Mouse (Mus musculus) kidney, adult 2 months (tissue): ENCODE measurements around the gene Pid1. TPM values are rescaled to one million over a fixed set of nuclear protein-coding genes. Genes with fewer than 3 reads are reported as not detected.

Experiments used
- DNase-seq: peaks from one replicate; pipeline ENCODE4 v3.0.0; 2021
- H3K27ac ChIP-seq: fragments of 200-500 bp; 2 replicates; pipeline ENCODE4 v1.5.1; 2012; ENCODE audit warnings: low read depth, low read length, control low read depth, inconsistent platforms; ENCODE audit not compliant: insufficient read depth
- H3K27me3 ChIP-seq: fragments of 200-500 bp; replicated peaks from 2 replicates; pipeline ENCODE4 v1.6.1; 2012; ENCODE audit warnings: mild to moderate bottlenecking, moderate library complexity, low read length, inconsistent platforms; ENCODE audit not compliant: control insufficient read depth, insufficient read depth
- H3K36me3 ChIP-seq: fragments of 200-500 bp; 2 replicates; pipeline ENCODE4 v1.6.1; 2012; ENCODE audit warnings: mild to moderate bottlenecking, moderate library complexity, low read length, inconsistent platforms; ENCODE audit not compliant: control insufficient read depth, insufficient read depth
- H3K4me1 ChIP-seq: fragments of 200-500 bp; 2 replicates; pipeline ENCODE4 v1.6.1; 2011; ENCODE audit warnings: low read length; ENCODE audit not compliant: control insufficient read depth, insufficient read depth
- H3K4me3 ChIP-seq: fragments of 200-500 bp; 2 replicates; pipeline ENCODE4 v1.5.1; 2011; ENCODE audit warnings: mild to moderate bottlenecking, low read depth, low read length, control low read depth; ENCODE audit not compliant: insufficient read depth
- CTCF ChIP-seq: fragments of 200-500 bp; conservative IDR thresholded peaks from 2 replicates; pipeline ENCODE4 v1.5.1; 2011; ENCODE audit warnings: low read depth, mild to moderate bottlenecking, control low read depth, low read length, moderate library complexity, mixed read lengths; ENCODE audit not compliant: insufficient read depth, insufficient read length
- POLR2A ChIP-seq: fragments of 200-500 bp; IDR thresholded peaks from one replicate; pipeline ENCODE4 v1.6.1; 2011; ENCODE audit warnings: low read depth, low read length, control low read depth
- WGBS: fragments of 180-500 bp; shearing (Covaris S2); methylation state at CpG from one replicate; pipeline ENCODE4 v1.1.7; 2018; 5-methylcytosine and 5-hydroxymethylcytosine counted together
- polyA plus RNA-seq: library from polyadenylated mRNA; depleted of rRNA; stranded (reverse); fragments of >200 nt; gene quantifications from 2 replicates; pipeline ENCODE4 v1.2.3, GENCODE M21; 2012

The Pid1 gene
- polyA plus RNA-seq, 1 experiment: 8.5 TPM

DNA sequence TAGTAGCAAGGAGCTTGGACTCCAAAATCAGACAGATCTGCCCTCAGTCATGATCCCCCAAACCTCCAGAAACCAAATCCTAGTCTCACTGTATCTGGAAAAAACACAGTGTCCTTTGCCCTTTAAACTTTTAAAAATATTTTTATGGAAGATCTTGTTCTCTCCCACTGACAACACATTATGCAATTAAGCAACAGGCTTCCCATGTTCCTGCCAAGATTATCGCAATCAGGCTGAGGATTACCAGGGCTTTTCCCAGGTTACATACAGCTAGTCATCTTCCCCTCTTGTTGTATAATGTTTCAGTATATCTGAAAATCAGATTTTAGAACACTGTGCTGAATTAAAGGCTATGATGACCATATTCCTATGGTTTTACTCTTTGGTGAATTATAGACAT, 64.3 kb downstream of the Pid1 start:
- Histone ChIP-seq H3K27ac (no peak overlapping the region), H3K4me1 (no peaks in the 10 kb centered on the region), H3K4me3 (no peak overlapping the region), H3K36me3 (no peaks in the 10 kb centered on the region), H3K27me3 (no peaks in the 10 kb centered on the region)
- WGBS: 76% methylated on average over 1 of the region's 1 CpGs
- DNase-seq: peak; percentile 18
- no peak for TF ChIP-seq POLR2A
- no peak for TF ChIP-seq CTCF

DNA sequence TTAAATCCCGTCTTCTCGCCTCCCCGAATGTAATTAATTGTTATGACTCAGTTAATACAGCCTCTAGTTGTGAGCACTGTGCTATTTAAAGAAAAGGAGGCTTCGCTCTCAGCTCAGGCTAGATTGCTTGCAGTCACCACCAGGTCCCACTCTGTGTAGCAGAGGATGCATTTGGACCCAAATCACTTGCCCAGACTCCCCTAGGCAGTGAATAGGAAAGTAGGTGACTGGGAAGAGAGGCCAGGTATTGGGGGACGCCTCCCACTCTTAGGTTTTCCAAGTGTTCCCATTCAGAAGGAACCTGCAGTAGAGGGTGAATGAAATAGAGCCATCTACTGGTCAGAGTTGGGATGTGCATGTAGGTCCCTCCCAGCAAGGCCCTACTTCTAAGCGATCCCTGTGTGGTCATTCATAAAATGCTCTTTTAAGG, 77.3 kb downstream of the Pid1 start:
- no peak overlapping the region for H3K4me3 ChIP-seq
- H3K36me3 ChIP-seq: no peaks in the 10 kb centered on the region
- DNase-seq: peak; percentile 67
- WGBS: 25% methylated on average over 6 of the region's 6 CpGs
- TF ChIP-seq POLR2A: no peak
- peak; percentile 80 for TF ChIP-seq CTCF
- H3K27ac ChIP-seq: no peak overlapping the region
- H3K4me1 ChIP-seq: no peaks in the 10 kb centered on the region
- H3K27me3 ChIP-seq: no peaks in the 10 kb centered on the region; the same call in 1 of the 2 replicates

DNA sequence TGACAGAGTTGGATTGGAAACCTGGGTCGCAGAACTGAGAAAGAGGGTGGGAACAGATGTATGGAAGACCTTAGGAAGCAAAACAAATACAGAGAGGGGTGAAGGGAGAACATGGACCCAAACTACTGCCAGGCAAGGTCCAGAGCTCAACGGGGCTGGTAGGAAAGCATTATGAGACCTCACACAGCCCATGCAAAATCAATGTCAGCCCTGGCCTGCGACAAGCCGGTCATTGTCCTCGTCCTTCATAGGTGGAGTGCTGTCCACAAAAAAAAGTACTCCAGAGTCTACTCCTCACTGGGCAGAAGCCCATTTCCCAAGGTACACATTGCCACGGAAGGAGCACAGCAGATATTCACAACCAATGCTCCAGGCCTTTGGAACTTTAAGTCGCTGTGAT, 78.4 kb downstream of the Pid1 start:
- no peaks in the 10 kb centered on the region; the same call in 1 of the 2 replicates for H3K27me3 ChIP-seq
- no peak for DNase-seq
- TF ChIP-seq POLR2A (no peak), CTCF (no peak)
- H3K4me1 ChIP-seq: no peaks in the 10 kb centered on the region
- no peak overlapping the region for H3K27ac ChIP-seq
- 89% methylated on average over 7 of the region's 7 CpGs for WGBS
- H3K36me3 ChIP-seq: no peaks in the 10 kb centered on the region
- H3K4me3 ChIP-seq: no peak overlapping the region

DNA sequence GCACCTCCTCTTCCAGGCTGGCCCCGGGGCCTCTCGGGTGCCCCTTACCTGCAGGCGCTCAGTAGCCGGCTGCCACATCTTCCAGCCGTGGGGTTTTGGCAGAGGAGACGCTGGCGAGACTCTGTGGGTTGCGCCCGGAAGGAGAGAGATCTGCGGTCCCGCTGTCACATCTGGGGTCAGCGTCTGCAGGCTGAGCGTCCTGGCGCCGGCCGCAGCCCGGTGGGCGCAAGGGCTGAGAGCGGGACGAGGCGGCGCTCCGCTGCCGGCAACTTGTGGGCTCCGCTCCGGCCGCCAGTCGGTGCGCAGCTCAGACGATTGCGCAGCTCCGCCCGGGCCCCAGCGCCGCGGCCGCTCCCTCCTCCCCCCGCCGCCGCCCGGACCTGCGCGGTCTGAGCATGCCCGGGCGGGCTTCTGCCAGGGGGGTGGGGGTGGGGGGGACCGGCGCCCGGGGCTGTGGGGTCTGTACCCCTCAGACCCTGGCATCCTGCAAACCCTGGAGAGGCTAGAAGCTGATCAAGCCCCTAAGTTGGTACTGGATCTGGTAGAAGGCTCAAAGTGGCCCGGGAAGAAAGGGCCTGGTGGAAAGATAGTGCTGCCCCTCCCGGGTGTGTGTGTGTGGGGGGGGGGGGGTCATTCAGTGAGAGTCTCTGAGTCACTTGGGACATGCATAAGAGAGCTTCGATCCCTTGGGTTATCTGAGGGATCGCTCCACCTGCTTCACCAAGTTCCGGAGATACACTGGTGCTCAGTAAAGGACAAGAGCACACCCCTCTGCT, 79.5 kb downstream of the Pid1 start:
- 4% methylated on average over 53 of the region's 53 CpGs for WGBS
- Histone ChIP-seq H3K4me1 (no peaks in the 10 kb centered on the region), H3K27me3 (no peaks in the 10 kb centered on the region; the same call in 1 of the 2 replicates), H3K27ac (no peak overlapping the region; the same call in 1 of the 2 replicates), H3K36me3 (no peaks in the 10 kb centered on the region), H3K4me3 (peak overlapping the region; percentile 66)
- TF ChIP-seq CTCF (no peak), POLR2A (no peak)
- DNase-seq: peak; percentile 46

DNA sequence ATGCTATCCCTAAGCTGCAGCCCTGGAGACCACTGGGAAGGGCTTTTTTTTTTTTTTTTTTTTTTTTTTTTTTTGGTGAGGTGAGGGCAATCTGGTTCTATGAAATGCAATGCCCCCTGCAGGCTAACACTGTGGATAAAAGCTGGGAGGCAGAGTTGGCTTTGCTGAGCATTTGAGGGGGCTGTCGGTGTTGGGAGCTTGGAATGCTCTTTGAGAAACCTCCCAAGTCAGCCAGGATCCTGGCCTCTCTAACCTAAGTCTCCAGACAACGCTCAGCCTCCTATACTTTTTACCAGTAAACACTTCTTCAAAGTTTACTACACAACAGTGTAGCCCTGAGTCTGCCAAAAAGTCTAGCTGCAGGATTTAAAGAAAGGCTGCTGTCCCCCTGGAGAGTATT, 80.9 kb downstream of the Pid1 start:
- H3K27ac ChIP-seq: no peak overlapping the region
- no peaks in the 10 kb centered on the region for H3K4me1 ChIP-seq
- peak overlapping the region; percentile 21; the same call in 1 of the 2 replicates for H3K4me3 ChIP-seq
- H3K36me3 ChIP-seq: no peaks in the 10 kb centered on the region
- TF ChIP-seq POLR2A (no peak), CTCF (peak; percentile 32; the same call in 1 of the 2 replicates)
- WGBS: 16% methylated on average over 2 of the region's 2 CpGs
- no peaks in the 10 kb centered on the region; the same call in 1 of the 2 replicates for H3K27me3 ChIP-seq
- DNase-seq: no peak

DNA sequence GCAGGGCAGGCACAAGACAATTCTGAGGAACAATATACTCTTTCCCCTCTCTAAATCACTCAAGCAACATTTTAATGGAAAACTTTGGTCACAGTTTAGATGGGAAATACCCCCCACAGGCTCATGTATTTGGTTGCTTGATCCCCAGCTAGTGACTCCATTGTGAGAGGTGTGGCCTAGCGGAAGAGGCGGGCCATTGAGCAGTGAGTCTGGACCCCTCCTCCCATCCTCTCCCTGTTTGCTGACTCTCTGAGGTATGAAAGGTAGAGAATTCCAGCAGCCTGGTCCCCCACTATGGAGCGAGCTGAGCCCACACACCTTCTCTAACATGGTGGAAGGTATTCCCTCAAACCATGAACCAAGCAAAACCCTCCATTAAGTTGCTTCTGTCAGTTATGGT, 83.8 kb downstream of the Pid1 start:
- no peaks in the 10 kb centered on the region for H3K4me1 ChIP-seq
- 96% methylated on average over 3 of the region's 3 CpGs for WGBS
- no peak overlapping the region for H3K4me3 ChIP-seq
- no peak for DNase-seq
- TF ChIP-seq POLR2A: no peak
- no peaks in the 10 kb centered on the region for H3K36me3 ChIP-seq
- H3K27ac ChIP-seq: no peak overlapping the region
- no peaks in the 10 kb centered on the region; the same call in 1 of the 2 replicates for H3K27me3 ChIP-seq

DNA sequence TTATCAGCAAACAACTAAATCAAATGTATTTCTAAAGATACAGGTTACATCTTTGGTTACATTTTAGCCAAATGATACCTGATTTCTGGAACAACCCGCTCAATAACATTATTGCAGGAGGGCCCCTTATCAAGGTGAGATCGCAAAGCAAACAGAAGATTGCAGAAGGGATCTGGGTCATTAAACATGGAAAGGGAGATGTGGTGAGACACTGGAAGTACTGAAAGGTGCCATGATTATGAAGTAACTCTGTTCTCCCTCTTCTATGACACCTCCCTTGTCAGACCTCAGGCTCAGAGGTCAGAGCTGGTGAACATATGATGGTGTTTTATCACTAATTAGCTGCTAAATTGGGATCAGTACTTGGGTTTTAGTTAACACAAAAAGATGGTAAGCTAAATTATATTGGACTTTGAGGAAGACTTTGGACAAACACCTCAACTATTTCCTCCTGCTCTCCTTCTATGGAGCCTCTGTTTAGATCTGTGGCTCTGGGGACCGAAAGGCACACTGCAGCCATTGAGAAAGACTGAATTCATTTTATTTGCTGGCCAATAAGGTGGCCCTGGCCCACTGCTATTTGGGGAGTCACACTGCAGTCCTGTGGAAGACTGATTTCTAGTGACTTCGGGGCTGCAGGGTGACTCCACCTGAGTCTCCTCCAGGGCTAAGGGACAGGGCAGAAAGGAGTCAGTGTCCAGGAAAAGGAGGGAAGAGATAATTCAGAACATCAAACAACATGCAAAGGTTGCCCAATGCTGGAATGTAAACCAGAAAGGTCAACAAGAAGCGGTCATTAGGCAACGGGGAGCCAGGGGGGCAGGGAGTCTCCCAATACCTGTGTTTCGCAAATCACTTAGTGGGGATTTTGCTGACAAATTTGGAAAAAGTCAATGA, 85.4 kb downstream of the Pid1 start:
- Histone ChIP-seq H3K36me3 (no peaks in the 10 kb centered on the region), H3K4me3 (no peak overlapping the region), H3K27me3 (no peaks in the 10 kb centered on the region), H3K4me1 (no peaks in the 10 kb centered on the region), H3K27ac (no peak overlapping the region)
- 71% methylated on average over 7 of the region's 7 CpGs for WGBS
- TF ChIP-seq POLR2A (no peak), CTCF (no peak)
- no peak for DNase-seq
